Mouse (Mus musculus) adrenal gland, adult (tissue): ENCODE data around the gene Snapin.

Experiments used
- DNase-seq, 2 experiments: peaks; one replicate each; pipeline ENCODE4 v3.0.0; 2022 to 2023; ENCODE audit warnings: low spot score in 1 of 2; ENCODE audit not compliant: inconsistent age in 2 of 2

Snapin gene

DNA sequence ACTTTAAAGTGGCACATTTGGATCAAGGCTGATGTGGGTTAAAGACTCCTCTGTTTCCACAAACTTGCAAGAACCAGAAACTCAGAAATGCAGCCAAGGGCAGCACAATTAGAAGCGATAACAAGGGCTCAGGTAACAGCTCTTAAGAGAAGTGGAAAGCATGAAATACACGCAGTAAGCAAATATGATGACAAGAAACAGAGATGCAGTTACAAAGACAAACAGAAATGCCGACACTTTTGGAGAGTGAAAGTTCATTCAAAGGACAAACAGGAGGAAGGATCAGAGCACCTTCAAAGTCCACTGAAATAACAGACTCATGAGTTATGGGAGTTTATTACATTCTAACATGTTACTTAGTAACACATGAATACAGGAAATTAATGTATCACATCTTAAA is 15.5 kb upstream of the Snapin start:
- DNase-seq: no peak

DNA sequence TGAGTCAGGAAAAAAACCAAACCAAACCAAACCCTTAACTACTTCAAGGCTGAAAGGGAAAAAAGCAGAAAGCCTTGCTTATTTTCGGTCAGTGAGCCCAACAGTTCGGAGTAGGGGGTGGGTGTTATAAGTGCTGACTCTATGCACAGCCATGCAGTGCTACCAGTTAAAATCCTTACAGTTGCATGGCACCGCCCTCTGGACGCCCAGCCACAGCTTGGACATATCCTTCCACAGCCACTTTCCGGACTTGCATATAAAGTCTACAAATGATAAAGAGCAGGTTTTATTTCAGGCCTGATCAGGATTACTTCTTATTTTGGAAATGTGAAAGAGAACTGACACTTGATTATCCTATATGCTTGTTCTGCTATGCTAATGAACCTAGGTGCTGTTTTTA is 14.4 kb upstream of the Snapin start:
- no peak for DNase-seq

DNA sequence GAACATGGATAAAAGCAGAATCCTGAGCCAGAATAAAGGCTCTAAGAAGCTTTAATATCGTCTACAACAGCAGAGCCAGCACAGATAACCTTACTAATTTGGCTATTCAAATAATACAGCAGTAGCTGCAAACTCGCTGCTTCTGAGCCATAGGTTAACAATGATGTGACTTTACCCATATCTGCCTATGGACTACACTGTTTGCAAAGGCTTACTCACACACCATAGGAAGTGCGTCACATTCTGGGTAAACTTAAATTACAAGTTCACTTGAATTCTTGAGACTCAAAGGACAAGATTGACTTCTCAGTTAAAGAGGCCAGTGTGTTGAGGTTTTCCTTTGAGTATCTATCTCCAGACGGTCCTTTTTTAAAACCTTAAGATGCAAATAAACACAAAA is 12.6 kb upstream of the Snapin start:
- DNase-seq: no peak

- no peak for DNase-seq
Measured at GRCm38 (mm10) chr3:90497597-90497996, 6.8 kb upstream of the Snapin start.

- DNase-seq: no peak
Measured at GRCm38 (mm10) chr3:90495850-90496525, 5.2 kb upstream of the Snapin start.

- no peak for DNase-seq
Measured at GRCm38 (mm10) chr3:90493831-90494540, 3.2 kb upstream of the Snapin start.

DNA sequence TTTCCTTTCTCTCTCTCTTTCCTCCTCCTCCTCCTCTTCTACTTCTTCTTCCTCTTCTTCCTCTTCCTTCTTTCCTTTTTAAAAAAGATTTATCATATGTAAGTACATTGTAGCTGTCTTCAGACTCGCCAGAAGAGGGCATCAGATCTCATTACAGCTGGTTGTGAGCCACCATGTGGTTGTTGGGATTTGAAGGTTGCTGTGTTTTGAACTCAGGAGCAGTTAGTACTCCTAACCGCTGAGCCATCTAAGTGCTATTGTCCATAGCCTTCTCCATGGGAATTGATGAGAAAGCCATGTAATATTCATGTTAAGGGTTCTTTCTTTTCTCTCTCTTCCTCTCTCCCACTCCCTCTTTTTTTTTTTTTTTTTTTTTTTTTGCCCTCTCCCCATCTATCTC is 517 bp upstream of the Snapin start:
- peak in 1 of 2 experiments; percentile 76 for DNase-seq

DNA sequence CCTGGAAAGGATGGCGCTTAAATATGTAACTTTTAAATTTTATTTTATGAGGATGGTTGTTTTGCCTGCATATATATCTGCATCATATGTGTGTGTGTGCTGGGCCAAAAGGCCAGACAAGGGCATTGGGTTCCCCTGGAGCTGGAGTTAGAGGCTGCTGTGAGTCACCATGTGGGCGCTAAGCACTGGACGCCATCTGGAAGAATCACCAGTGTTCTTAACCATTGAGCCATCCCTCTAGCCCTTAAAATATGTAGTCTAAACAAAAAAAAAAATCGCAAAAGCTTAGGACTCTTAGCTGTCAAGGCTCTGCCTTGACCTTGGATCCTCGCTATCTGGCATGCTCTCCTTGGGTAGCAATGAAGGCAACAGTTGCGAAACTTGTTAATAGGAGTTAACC is 2.3 kb downstream of the Snapin start:
- DNase-seq: no peak

GRCm38 (mm10) chr3:90486998-90487397 is 3.8 kb downstream of the Snapin start:
- DNase-seq: no peak

DNA sequence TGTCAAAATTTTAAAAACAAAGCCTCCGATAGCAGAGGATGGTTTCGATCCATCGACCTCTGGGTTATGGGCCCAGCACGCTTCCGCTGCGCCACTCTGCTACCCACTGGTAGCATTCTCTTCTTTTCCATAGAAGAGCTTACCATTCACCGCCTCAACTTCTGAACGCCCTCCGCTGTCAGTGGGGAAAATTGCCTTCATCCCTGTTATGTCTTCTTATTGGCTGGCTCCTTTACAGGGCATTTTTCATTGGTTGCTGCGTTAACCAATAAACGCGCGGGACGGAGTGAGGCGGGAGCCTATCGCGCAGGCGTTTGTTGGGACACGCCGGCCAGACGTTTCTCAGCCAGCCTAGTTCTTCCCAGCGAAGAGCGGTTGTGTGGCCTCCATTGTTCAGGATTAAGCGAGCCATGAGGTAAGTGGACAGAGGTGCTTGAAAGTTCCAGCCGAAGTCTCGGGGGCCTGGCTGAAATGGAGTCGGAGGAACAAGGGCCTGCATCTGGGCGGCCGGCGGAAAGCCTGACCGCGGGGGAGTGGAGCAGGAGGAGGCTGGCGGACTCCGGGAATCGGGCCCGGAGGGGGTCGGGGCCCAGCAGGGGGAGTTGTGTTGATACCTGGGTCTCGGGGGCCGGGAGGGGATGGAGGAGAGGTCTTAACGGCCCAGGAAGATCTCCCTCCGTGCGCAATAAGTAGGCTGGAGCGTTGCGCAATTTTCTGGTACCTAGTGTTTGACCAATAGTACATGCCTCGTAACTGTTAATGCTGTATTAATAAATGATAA is 14.8 kb downstream of the Snapin start, which contains the start of gene Ilf2:
Gene Ilf2, plus strand, starts transcription at position 296 of the 781 bp plus-strand sequence.
- DNase-seq: peak; percentile 96 to 98

- DNase-seq: no peak
Measured at GRCm38 (mm10) chr3:90475151-90475830, 15.5 kb downstream of the Snapin start.

DNA sequence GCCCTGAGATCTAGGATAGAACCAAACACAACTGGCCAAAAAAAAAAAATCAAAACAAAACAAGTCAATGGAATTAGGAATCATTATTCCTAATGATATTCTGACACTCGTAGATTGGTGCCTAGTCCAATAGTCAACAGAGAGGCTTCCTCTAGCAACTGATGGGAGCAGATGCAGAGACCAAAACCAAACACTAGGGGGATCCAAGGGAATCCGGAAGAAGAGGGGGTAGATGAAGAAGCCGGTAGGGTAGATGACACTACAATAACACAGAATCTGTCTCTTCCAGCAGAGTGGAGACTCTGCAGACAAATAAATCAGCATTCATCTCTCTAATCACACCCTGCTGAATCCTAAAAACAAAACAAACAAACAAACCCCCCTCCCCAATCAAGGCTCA is 18.6 kb downstream of the Snapin start:
- DNase-seq: peak in 1 of 2 experiments; percentile 90

DNA sequence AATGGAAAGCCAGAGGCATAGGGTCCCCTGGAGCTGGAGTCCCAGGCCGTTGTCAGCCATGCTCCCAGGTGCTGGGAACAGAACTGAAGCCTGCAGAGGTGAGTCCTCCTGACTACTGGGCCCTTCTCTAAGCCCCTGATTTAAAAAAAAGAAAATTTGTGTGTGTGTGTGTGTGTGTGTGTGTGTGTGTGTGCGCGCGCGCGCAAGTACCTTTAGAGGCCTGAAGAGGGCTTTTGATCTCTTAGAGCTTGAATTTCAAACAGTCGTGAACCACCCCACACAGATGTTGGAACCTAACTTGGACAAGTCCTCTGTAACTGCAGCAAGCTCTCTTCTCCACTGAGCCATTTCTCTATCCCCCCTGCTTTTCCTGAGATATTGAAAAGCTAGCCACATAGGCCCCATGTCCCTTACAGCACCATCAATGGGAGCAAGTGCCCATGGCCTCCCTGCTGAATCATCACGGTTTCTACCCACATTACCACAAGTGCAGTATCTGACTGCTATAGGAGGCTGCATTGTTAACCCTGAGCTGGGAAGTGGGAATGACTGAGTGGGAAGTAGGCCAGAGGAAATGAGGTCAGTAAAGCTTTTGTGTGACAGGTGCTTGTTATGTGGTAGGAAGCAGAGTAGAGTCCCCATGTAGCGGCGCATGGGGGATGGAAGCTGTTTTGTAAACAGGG is 23.1 kb downstream of the Snapin start:
- peak in 1 of 2 experiments; percentile 36 for DNase-seq

DNA sequence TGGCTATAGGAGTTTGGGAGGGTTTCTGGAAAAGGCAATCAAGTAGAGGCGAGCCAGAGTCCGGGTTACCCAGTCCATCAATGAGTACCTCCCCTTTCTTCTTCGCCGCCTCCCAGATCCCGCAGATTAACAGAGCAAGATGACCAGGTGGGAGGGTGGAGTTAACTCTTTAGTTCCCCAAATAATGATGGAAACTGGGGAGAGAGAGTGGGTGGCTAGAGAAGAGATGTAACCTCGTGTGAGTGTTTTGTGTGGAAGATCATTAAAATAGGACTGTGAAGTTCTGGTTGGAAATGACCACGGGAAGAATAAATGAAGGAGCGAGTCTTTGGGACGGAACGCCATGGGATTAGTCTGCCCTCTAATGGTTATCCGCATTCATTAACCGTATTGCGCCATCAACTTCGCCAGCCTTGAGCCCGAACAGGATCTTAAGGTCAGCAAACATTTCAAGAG is 24.5 kb downstream of the Snapin start:
- DNase-seq: peak; percentile 83 to 96

DNA sequence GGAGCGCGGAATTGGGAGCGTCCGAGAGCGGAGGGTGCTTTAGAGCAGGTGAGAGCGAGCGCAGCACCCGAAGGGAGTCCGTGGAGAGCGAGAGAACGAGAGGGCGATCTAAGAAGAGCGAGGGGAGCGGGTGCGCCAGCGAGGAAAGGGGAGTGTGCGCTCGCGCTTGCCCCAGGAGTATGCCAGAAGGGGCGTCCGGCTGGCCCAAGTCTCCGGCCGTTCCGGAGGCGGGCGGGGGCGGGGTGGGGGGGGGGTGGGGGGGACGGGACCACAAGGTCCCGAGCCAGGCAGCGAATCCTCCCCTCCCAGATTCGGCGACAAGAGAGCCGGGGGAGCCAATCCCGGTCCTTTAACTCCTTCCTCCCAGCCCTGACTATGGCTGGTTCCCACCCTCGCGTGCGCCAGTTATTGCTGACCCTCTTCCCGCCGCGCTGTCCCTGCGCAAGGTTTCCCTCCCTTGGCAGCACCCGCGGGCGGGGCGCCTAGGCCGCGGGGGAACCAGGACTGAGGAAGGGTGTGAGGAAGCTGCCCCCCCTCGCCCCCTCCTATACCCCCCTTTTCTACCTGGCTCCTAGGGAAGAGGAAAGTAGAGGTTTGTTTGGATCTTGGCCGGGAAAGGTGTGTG is 25.0 kb downstream of the Snapin start, which contains the start of gene Npr1:
Gene Npr1, minus strand, starts transcription at position 181 of the 625 bp plus-strand sequence.
- DNase-seq: peak; percentile 84 to 92

DNA sequence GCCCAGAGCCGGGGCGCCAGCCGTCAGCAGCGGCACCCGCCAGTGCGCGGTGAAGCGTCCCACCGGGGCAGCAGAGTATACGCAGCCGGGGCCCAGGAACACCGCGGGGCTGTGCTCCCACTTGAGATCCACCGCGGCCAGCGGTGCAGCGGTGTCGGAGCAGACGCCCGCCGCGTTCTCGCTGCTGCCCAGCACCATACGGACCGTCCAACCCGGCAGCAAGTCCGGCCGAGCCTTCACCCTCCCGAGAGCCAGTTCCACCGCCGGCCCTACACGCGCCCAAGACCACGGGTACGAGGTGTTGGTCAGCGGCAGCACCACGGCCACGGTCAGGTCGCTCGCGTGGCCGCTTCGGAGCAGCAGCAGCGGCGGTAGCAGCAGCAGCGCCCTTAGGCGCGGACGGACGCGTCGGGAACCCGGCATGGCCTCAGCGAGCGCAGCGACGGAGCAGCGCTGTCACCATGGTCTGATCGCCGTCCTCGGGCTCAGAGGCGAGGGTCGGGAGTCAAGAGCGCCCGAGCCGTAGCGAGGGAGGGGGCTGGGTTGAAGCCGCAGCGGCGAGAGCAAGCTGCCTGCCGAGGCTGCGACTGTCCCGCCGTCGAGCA is 25.6 kb downstream of the Snapin start:
- peak; percentile 62 to 84 for DNase-seq

GRCm38 (mm10) chr3:90464552-90465080 is 26.2 kb downstream of the Snapin start:
- peak; percentile 74 to 89 for DNase-seq

DNA sequence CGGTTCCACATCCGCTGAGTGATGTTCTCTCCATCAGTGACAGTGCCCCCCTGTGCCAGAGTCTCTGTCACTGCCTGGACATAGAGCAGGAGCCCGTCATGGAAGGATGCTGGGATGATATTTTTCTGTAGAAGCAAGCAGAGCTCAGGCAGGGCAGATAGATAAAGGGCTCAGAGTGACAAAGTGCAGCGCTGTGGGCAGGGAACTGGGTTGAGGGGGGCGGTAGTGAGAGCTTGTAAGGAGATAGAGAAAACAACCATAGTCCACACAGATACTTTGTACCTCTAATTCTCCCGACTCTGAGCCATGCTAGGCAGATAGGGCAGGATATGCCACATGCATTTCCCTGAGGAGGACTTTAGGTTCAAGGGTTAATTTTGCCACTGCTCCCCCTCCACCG is 28.3 kb downstream of the Snapin start:
- peak in 1 of 2 experiments; percentile 68 for DNase-seq

DNA sequence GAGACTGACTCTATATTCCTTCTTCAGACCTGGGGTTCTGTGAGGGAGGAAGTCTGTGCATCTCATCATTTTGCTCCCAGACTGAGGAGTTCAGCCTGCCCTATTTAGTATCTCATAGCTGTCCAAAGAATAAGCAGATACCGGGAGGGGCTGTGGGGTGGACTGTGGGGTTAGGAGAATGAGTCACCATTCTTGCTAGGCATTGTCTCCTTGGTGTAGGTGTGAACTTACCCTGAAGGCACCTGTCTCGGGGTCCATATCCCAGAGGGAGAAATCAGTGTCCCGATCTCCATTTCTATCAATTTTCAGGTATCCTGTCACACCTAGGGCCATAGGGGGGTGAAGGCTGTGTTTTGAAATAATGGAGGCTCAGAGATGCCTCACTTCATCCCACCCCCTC is 28.9 kb downstream of the Snapin start:
- peak in 1 of 2 experiments; percentile 50 for DNase-seq
